Mouse (Mus musculus) hindbrain, postnatal 0 days (tissue): ENCODE measurements around the gene Ints14. TPM values are rescaled to one million over a fixed set of nuclear protein-coding genes. Genes with fewer than 3 reads are reported as not detected.

ENCODE experiments used
- ATAC-seq: fragments of 200-750 bp; cut with Nextera tagmentation; 2 replicates; pipeline ENCODE4 v1.8.0; 2017; ENCODE audit warnings: mild to moderate bottlenecking, moderate TSS enrichment, moderate library complexity
- DNase-seq: peaks from one replicate; pipeline ENCODE4 v3.0.0-alpha.2; 2015; ENCODE audit warnings: low spot score
- H3K27ac ChIP-seq: fragments of 300-500 bp; sonication (generic); 2 replicates; pipeline ENCODE4 v1.5.1; 2014; ENCODE audit warnings: mild to moderate bottlenecking
- H3K27me3 ChIP-seq: fragments of 300-500 bp; sonication (generic); 2 replicates; pipeline ENCODE4 v1.6.1; 2014; ENCODE audit warnings: low read length, mixed read lengths; ENCODE audit not compliant: insufficient read depth
- H3K36me3 ChIP-seq: fragments of 300-500 bp; sonication (generic); 2 replicates; pipeline ENCODE4 v1.6.1; 2014; ENCODE audit warnings: low read length, mixed read lengths; ENCODE audit not compliant: insufficient read depth
- H3K4me1 ChIP-seq: fragments of 300-500 bp; sonication (generic); 2 replicates; pipeline ENCODE4 v1.6.1; 2014; ENCODE audit warnings: antibody characterized with exemption, low read length, mixed read lengths; ENCODE audit not compliant: insufficient read depth
- H3K4me2 ChIP-seq: fragments of 300-500 bp; sonication (generic); 2 replicates; pipeline ENCODE4 v1.6.1; 2014; ENCODE audit warnings: low read depth, mild to moderate bottlenecking, low read length, moderate library complexity, mixed read lengths
- H3K4me3 ChIP-seq: fragments of 300-500 bp; sonication (generic); 2 replicates; pipeline ENCODE4 v1.5.1; 2014; ENCODE audit warnings: low read length
- H3K9ac ChIP-seq: fragments of 300-500 bp; sonication (generic); replicated peaks from 2 replicates; pipeline ENCODE4 v1.6.1; 2014; ENCODE audit warnings: mild to moderate bottlenecking, low read length, moderate library complexity, mixed read lengths
- H3K9me3 ChIP-seq: fragments of 300-500 bp; sonication (generic); 2 replicates; pipeline ENCODE4 v1.6.1; 2016; ENCODE audit warnings: low read length, mixed read lengths
- CTCF ChIP-seq: IDR thresholded peaks from 2 replicates; pipeline ENCODE4 v1.5.1; 2016; ENCODE audit warnings: antibody characterized with exemption, control low read depth, low read depth
- WGBS: fragments of 180-500 bp; shearing (Covaris S2); extraction: QIAGEN DNeasy Blood & Tissue Kit; methylation state at CpG from one replicate; pipeline ENCODE4 v1.1.7; 2014; 5-methylcytosine and 5-hydroxymethylcytosine counted together
- microRNA-seq, 2 experiments: library from miRNA; unstranded; fragments of <30 nt; microRNA quantifications; one replicate each; pipeline ENCODE4; 2016
- polyA plus RNA-seq: library from polyadenylated mRNA; unstranded; fragments of >200 nt; fragmentation: Nextera tagmentation; extraction: Ambion mirVana; gene quantifications from 2 replicates; pipeline ENCODE4 v1.2.1, GENCODE M21; 2015
- total RNA-seq: library from RNA; depleted of rRNA; stranded (reverse); fragments of >200 nt; gene quantifications from 2 replicates; pipeline ENCODE4 v1.2.3, GENCODE M21; 2014; rRNA removed

Gene Ints14
- total and polyA plus RNA-seq, 2 experiments from 2014 or later: 28.8 to 30.4 TPM

GRCm38 (mm10) chr9:65032269-65033108, 71.8 kb downstream of the Ints14 start, which contains the start of gene Dpp8:
Gene Dpp8, plus strand, starts transcription at chr9:65032414.
- peak within 1 kb of the TSS; percentile 99 for H3K9ac ChIP-seq
- H3K9me3 ChIP-seq: no peaks in the 10 kb centered on the region
- ATAC-seq: peak; percentile 95
- WGBS: under 1% methylated on average over 62 of the region's 85 CpGs
- TF ChIP-seq CTCF: peak; percentile 96
- H3K27ac ChIP-seq: peak within 1 kb of the TSS; percentile 96
- H3K4me2 ChIP-seq: peak within 1 kb of the TSS; percentile 91
- H3K36me3 ChIP-seq: no peaks in the 10 kb centered on the region
- H3K4me1 ChIP-seq: 0 out of 2 replicates have a peak, but pooled peaks cover 3% of the 10 kb centered on the region
- DNase-seq: peak; percentile 96
- H3K27me3 ChIP-seq: no peaks in the 10 kb centered on the region
- H3K4me3 ChIP-seq: peak within 1 kb of the TSS; percentile 99

- no peak overlapping the region for H3K27ac ChIP-seq
- no peaks in the 10 kb centered on the region for H3K9me3 ChIP-seq
- H3K9ac ChIP-seq: no peak overlapping the region
- H3K36me3 ChIP-seq: peaks cover 13% of the 10 kb centered on the region
- DNase-seq (peak; percentile 48), ATAC-seq (no peak)
- H3K4me2 ChIP-seq: no peak overlapping the region
- H3K4me1 ChIP-seq: 0 out of 2 replicates have a peak, but pooled peaks cover 3% of the 10 kb centered on the region
- H3K27me3 ChIP-seq: no peaks in the 10 kb centered on the region
- TF ChIP-seq CTCF: no peak
- H3K4me3 ChIP-seq: no peak overlapping the region
- 56% methylated on average over 1 of the region's 1 CpGs for WGBS
Observed at GRCm38 (mm10) chr9:65036456-65036855, 75.8 kb downstream of the Ints14 start.

Small RNA genes within 50 kb of the gene (microRNA-seq; reads per million reads assigned to microRNA genes)
- 0 reads per million in 2 experiments for gene Gm25640

Other genes with a start within 250 kb of the Ints14 start
- 153 and 158 TPM in 2 replicates for gene Rab11a, start 223.1 kb upstream of the Ints14 start, total RNA-seq
- 465 and 469 TPM in 2 replicates for gene Rab11a, start 223.1 kb upstream of the Ints14 start, polyA plus RNA-seq
- gene Dennd4a, start 149.6 kb upstream of the Ints14 start, total RNA-seq: 15.4 and 17.6 TPM in 2 replicates
- gene Dennd4a, start 149.6 kb upstream of the Ints14 start, polyA plus RNA-seq: 7.0 and 8.8 TPM in 2 replicates
- 0.31 TPM in 1 of 2 replicates, not detected in the other for gene Slc24a1, start 9.3 kb upstream of the Ints14 start, total RNA-seq
- 0.03 and 0.06 TPM in 2 replicates for gene Slc24a1, start 9.3 kb upstream of the Ints14 start, polyA plus RNA-seq
- gene Hacd3, start 60.8 kb downstream of the Ints14 start, total RNA-seq: 191 and 204 TPM in 2 replicates
- 193 and 205 TPM in 2 replicates for gene Hacd3, start 60.8 kb downstream of the Ints14 start, polyA plus RNA-seq
- 77.2 and 84.1 TPM in 2 replicates for gene Dpp8, start 71.5 kb downstream of the Ints14 start, total RNA-seq
- gene Dpp8, start 71.5 kb downstream of the Ints14 start, polyA plus RNA-seq: 26.9 and 27.7 TPM in 2 replicates
- 51.1 and 56.8 TPM in 2 replicates for gene Igdcc4, start 140.6 kb downstream of the Ints14 start, total RNA-seq
- gene Igdcc4, start 140.6 kb downstream of the Ints14 start, polyA plus RNA-seq: 12.2 and 13.2 TPM in 2 replicates
- 2.3 and 6.3 TPM in 2 replicates for gene Igdcc3, start 180.3 kb downstream of the Ints14 start, total RNA-seq
- gene Igdcc3, start 180.3 kb downstream of the Ints14 start, polyA plus RNA-seq: 5.2 and 6.2 TPM in 2 replicates
- gene Parp16, start 234.4 kb downstream of the Ints14 start, total RNA-seq: 2.6 and 6.7 TPM in 2 replicates
- gene Parp16, start 234.4 kb downstream of the Ints14 start, polyA plus RNA-seq: 5.9 and 6.3 TPM in 2 replicates